Mouse (Mus musculus): Measurements from ENCODE around the gene Pirb. TPM values are rescaled to one million over a fixed set of nuclear protein-coding genes. Genes with fewer than 3 reads are reported as not detected.
A peak's percentile ranks its signal among the peaks of the same experiment; 100 is the strongest.

Pirb gene
- polyA plus RNA-seq, 1 experiment from 2014 or later = 0.68 TPM

GRCm38 (mm10) chr7:3685400-3686187 lies 34.6 kb downstream of the Pirb start:
- Histone ChIP-seq H3K27me3 (no peaks in the 10 kb centered on the region), H3K27ac (no peak overlapping the region), H3K4me3 (replicated peaks) (no peak overlapping the region), H3K4me2 (no peak overlapping the region), H3K9ac (no peak overlapping the region), H3K4me1 (no peaks in the 10 kb centered on the region), H3K9me3 (replicated peaks) (no peaks in the 10 kb centered on the region), H3K36me3 (peaks cover 75% of the 10 kb centered on the region)
- no peak for ATAC-seq (replicated peaks; ENCODE audit: low FRiP score)
- 86% methylated on average over 31 of the region's 31 CpGs for WGBS

- no peak for ATAC-seq (replicated peaks; ENCODE audit: low FRiP score)
- Histone ChIP-seq H3K27me3 (no peaks in the 10 kb centered on the region), H3K9ac (no peak overlapping the region), H3K4me3 (replicated peaks) (no peak overlapping the region), H3K4me1 (no peaks in the 10 kb centered on the region), H3K27ac (no peak overlapping the region), H3K36me3 (peaks cover 72% of the 10 kb centered on the region), H3K9me3 (replicated peaks) (no peaks in the 10 kb centered on the region), H3K4me2 (no peak overlapping the region)
- 93% methylated on average over 8 of the region's 8 CpGs for WGBS
Measured at GRCm38 (mm10) chr7:3684698-3685097, 35.5 kb downstream of the Pirb start.

- Histone ChIP-seq H3K27me3 (no peaks in the 10 kb centered on the region), H3K4me3 (replicated peaks) (no peak overlapping the region), H3K4me1 (no peaks in the 10 kb centered on the region), H3K4me2 (no peak overlapping the region), H3K9me3 (replicated peaks) (no peaks in the 10 kb centered on the region), H3K27ac (no peak overlapping the region), H3K36me3 (peaks cover 77% of the 10 kb centered on the region), H3K9ac (no peak overlapping the region)
- WGBS = 92% methylated on average over 10 of the region's 10 CpGs
- ATAC-seq (replicated peaks; ENCODE audit: low FRiP score) = no peak
Measured at GRCm38 (mm10) chr7:3683908-3684550, 36.2 kb downstream of the Pirb start.

GRCm38 (mm10) chr7:3677342-3677741 lies 42.8 kb downstream of the Pirb start, which contains the start of gene Tmc4:
Tmc4 (minus strand) TSS chr7:3677553.
- no peak within 1 kb of the TSS for H3K27ac ChIP-seq
- H3K9ac ChIP-seq = peak within 1 kb of the TSS; percentile 11; the same call in 1 of the 2 replicates
- H3K4me1 ChIP-seq = no peaks in the 10 kb centered on the region
- peak; percentile 57; the same call in 1 of the 2 replicates for ATAC-seq (replicated peaks; ENCODE audit: low FRiP score)
- H3K4me2 ChIP-seq = peak within 1 kb of the TSS; percentile 41
- 47% methylated on average over 9 of the region's 9 CpGs for WGBS
- no peaks in the 10 kb centered on the region for H3K9me3 ChIP-seq (replicated peaks)
- H3K36me3 ChIP-seq = peaks cover 36% of the 10 kb centered on the region
- H3K4me3 ChIP-seq (replicated peaks) = peak within 1 kb of the TSS; percentile 28
- H3K27me3 ChIP-seq = no peaks in the 10 kb centered on the region

GRCm38 (mm10) chr7:3676371-3676770 lies 43.8 kb downstream of the Pirb start:
- Histone ChIP-seq H3K4me2 (peak overlapping the region; percentile 41), H3K27me3 (no peaks in the 10 kb centered on the region), H3K4me1 (no peaks in the 10 kb centered on the region), H3K9ac (no peak overlapping the region), H3K27ac (no peak overlapping the region), H3K4me3 (replicated peaks) (peak overlapping the region; percentile 28; the same call in 1 of the 2 replicates), H3K9me3 (replicated peaks) (no peaks in the 10 kb centered on the region), H3K36me3 (peaks cover 27% of the 10 kb centered on the region)
- WGBS = 90% methylated on average over 12 of the region's 12 CpGs
- no peak for ATAC-seq (replicated peaks; ENCODE audit: low FRiP score)

- 82% methylated on average over 3 of the region's 3 CpGs for WGBS
- no peak for ATAC-seq (replicated peaks; ENCODE audit: low FRiP score)
Measured at GRCm38 (mm10) chr7:3675228-3675548, 45.0 kb downstream of the Pirb start.

GRCm38 (mm10) chr7:3674507-3675227 lies 45.5 kb downstream of the Pirb start:
- no peak overlapping the region for H3K4me3 ChIP-seq (replicated peaks)
- no peak overlapping the region for H3K27ac ChIP-seq
- H3K9ac ChIP-seq = no peak overlapping the region
- no peaks in the 10 kb centered on the region for H3K27me3 ChIP-seq
- H3K4me1 ChIP-seq = no peaks in the 10 kb centered on the region
- no peaks in the 10 kb centered on the region for H3K9me3 ChIP-seq (replicated peaks)
- WGBS = 73% methylated on average over 10 of the region's 10 CpGs
- ATAC-seq (replicated peaks; ENCODE audit: low FRiP score) = peak; percentile 83
- H3K36me3 ChIP-seq = peaks cover 18% of the 10 kb centered on the region
- H3K4me2 ChIP-seq = no peak overlapping the region

More at GRCm38 (mm10) chr7:3675228-3675548, 45.0 kb downstream of the Pirb start:
- H3K4me2 ChIP-seq = no peak overlapping the region
- peaks cover 19% of the 10 kb centered on the region for H3K36me3 ChIP-seq
- H3K27me3 ChIP-seq = no peaks in the 10 kb centered on the region
- H3K4me1 ChIP-seq = no peaks in the 10 kb centered on the region
- no peak overlapping the region for H3K9ac ChIP-seq
- no peak overlapping the region for H3K4me3 ChIP-seq (replicated peaks)
- no peak overlapping the region for H3K27ac ChIP-seq
- H3K9me3 ChIP-seq (replicated peaks) = no peaks in the 10 kb centered on the region

- WGBS = 22% methylated on average over 14 of the region's 14 CpGs
- Histone ChIP-seq H3K4me1 (peaks cover 33% of the 10 kb centered on the region), H3K9me3 (replicated peaks) (no peaks in the 10 kb centered on the region), H3K4me2 (peak overlapping the region; percentile 45), H3K9ac (peak overlapping the region; percentile 1; the same call in 1 of the 2 replicates), H3K36me3 (peaks cover 22% of the 10 kb centered on the region), H3K27ac (peak overlapping the region; percentile 67), H3K27me3 (no peaks in the 10 kb centered on the region), H3K4me3 (replicated peaks) (peak overlapping the region; percentile 24)
- ATAC-seq (replicated peaks; ENCODE audit: low FRiP score) = no peak
Measured at GRCm38 (mm10) chr7:3666921-3667391, 53.2 kb downstream of the Pirb start.

- Histone ChIP-seq H3K4me3 (replicated peaks) (peak within 1 kb of the TSS; percentile 82), H3K4me2 (peak within 1 kb of the TSS; percentile 66), H3K36me3 (peaks cover 37% of the 10 kb centered on the region), H3K9me3 (replicated peaks) (no peaks in the 10 kb centered on the region), H3K27ac (peak within 1 kb of the TSS; percentile 93), H3K4me1 (peaks cover 33% of the 10 kb centered on the region), H3K27me3 (no peaks in the 10 kb centered on the region), H3K9ac (peak within 1 kb of the TSS; percentile 79)
- 4% methylated on average over 45 of the region's 45 CpGs for WGBS
- peak; percentile 98 for ATAC-seq (replicated peaks; ENCODE audit: low FRiP score)
Measured at GRCm38 (mm10) chr7:3665215-3666114, 54.7 kb downstream of the Pirb start, which contains the start of gene Leng1. Leng1 (minus strand) TSS chr7:3665840.

- Histone ChIP-seq H3K9ac (peak overlapping the region; percentile 79), H3K4me1 (peaks cover 33% of the 10 kb centered on the region), H3K36me3 (peaks cover 44% of the 10 kb centered on the region), H3K4me3 (replicated peaks) (peak overlapping the region; percentile 82), H3K9me3 (replicated peaks) (no peaks in the 10 kb centered on the region), H3K27me3 (no peaks in the 10 kb centered on the region), H3K27ac (peak overlapping the region; percentile 93), H3K4me2 (peak overlapping the region; percentile 66)
- WGBS = 29% methylated on average over 15 of the region's 15 CpGs
- ATAC-seq (replicated peaks; ENCODE audit: low FRiP score) = peak; percentile 30
Measured at GRCm38 (mm10) chr7:3664524-3665214, 55.5 kb downstream of the Pirb start.
